Mouse (Mus musculus) CH12.LX (cell line): Measurements from ENCODE around the gene Eml2.

Experiments used
- CHD1 ChIP-seq: IDR thresholded peaks from 2 replicates; pipeline ENCODE4 v1.6.1; 2012; ENCODE audit warnings: low read depth, low read length, improper control_type of control experiment, inconsistent platforms
- CTCF ChIP-seq, 2 experiments: IDR thresholded peaks in 1 of 2; conservative IDR thresholded peaks in 1 of 2; 2 replicates each; pipeline ENCODE4 v1.5.1; 2011 to 2012; ENCODE audit warnings: low read depth in 2 of 2, low read length in 2 of 2, improper control_type of control experiment in 1 of 2, inconsistent platforms in 1 of 2, mild to moderate bottlenecking in 1 of 2, moderate library complexity in 1 of 2
- HCFC1 ChIP-seq: IDR thresholded peaks from 2 replicates; pipeline ENCODE4 v1.6.1; 2012; ENCODE audit warnings: low read depth, mild to moderate bottlenecking, inconsistent platforms, low read length, improper control_type of control experiment
- MAZ ChIP-seq: IDR thresholded peaks from 2 replicates; pipeline ENCODE4 v1.6.1; 2012; ENCODE audit warnings: low read depth, mild to moderate bottlenecking, inconsistent platforms, low read length, improper control_type of control experiment, moderate library complexity
- MXI1 ChIP-seq: IDR thresholded peaks from 2 replicates; pipeline ENCODE4 v1.6.1; 2011; ENCODE audit warnings: mild to moderate bottlenecking, low read depth, low read length, improper control_type of control experiment
- MYC ChIP-seq: IDR thresholded peaks from 2 replicates; pipeline ENCODE4 v1.6.1; 2011; ENCODE audit warnings: low read depth, mild to moderate bottlenecking, improper control_type of control experiment, low read length
- POLR2A ChIP-seq: IDR thresholded peaks from 2 replicates; pipeline ENCODE4 v1.6.1; 2011; ENCODE audit warnings: low read depth, mild to moderate bottlenecking, improper control_type of control experiment, low read length
- TCF12 ChIP-seq: IDR thresholded peaks from 2 replicates; pipeline ENCODE4 v1.6.1; 2014; ENCODE audit warnings: low read depth, mild to moderate bottlenecking, inconsistent platforms, low read length, improper control_type of control experiment
- USF1 ChIP-seq: IDR thresholded peaks from 2 replicates; pipeline ENCODE4 v1.6.1; 2014; ENCODE audit warnings: low read depth, mild to moderate bottlenecking, inconsistent platforms, low read length, improper control_type of control experiment
- USF2 ChIP-seq: conservative IDR thresholded peaks from 2 replicates; pipeline ENCODE4 v1.6.1; 2011; ENCODE audit warnings: low read depth, low read length, improper control_type of control experiment
- ZKSCAN1 ChIP-seq: IDR thresholded peaks from 2 replicates; pipeline ENCODE4 v1.6.1; 2012; ENCODE audit warnings: low read depth, inconsistent platforms, low read length, improper control_type of control experiment, borderline replicate concordance
- ZNF384 ChIP-seq: IDR thresholded peaks from 2 replicates; pipeline ENCODE4 v1.6.1; 2012; ENCODE audit warnings: low read depth, low read length, improper control_type of control experiment, inconsistent platforms

DNA sequence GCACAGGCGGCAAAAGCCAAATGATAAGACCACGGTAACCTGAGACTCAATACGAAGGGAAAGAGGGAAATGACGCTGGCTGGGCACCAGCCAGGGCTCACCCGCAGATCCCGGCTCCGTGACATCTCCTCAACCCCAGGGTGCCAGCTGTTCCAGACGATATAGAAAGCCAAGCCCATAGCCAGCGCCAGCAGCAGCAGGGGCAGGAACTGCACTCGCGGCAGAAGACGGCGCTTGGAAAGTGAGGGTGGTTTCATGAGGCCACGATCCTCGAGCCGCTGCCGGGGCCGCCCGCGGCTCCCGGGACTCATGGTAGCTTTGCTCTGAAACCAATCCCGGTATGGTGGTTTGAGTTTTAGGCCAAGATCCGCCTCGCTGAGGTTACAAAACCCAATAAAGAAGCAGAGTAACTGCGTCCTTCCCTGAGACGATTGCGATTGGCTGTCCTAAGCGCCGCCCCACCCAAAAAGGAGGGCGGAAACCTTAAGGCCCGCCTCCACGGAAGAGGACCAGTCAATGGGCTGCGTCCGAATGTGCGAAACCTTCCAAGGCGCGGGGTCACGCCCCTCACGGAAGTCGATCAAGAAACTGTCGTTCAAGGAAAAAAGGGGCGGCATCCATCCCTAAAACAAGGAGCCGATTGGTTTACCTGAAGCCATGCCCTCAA lies 27.2 kb upstream of the Eml2 start, which contains the start of gene Qpctl:
- TF ChIP-seq USF2 (no peak), CTCF (conservative IDR thresholded peaks at IDR 0.05 in 1 of 2, IDR thresholded peaks at IDR 0.05 in 1 of 2; ENCODE audit: low read depth in 2 of 2, low read length in 2 of 2) (no peak), MAZ (no peak), USF1 (no peak), ZNF384 (no peak), HCFC1 (no peak; the same call in 1 of the 2 replicates), MYC (0 out of 2 replicates have a peak, but pooled peaks have one; percentile 32), MXI1 (no peak; the same call in 1 of the 2 replicates), POLR2A (peak; percentile 97), CHD1 (no peak), TCF12 (peak; percentile 72), ZKSCAN1 (no peak)
